In genomic region chrX:85481326-85481725, GRCm38 (mm10) we compare ENCODE assay signal across 13 mouse cellular contexts.
DNase-seq lines count a peak whose midpoint lies in the region; ATAC-seq lines count a peak whose summit lies in the region.
"Had no signal": no experiment of that assay in that cellular context is flagged by ENCODE, and none has a peak within 500 bp of the region (broad histone marks: within the 10 kb centered on the region; RNA-seq: fewer than 3 reads in every experiment).

No protein-coding gene starts in this region.

- no peaks in the 10 kb centered on the region for H3K9me3 ChIP-seq in hindbrain, embryonic 11.5 days (ENCODE audit: control insufficient read depth, low read length)
- H3K9me3 ChIP-seq in hindbrain, embryonic 16.5 days (ENCODE audit: control insufficient read depth, low read length) = no peaks in the 10 kb centered on the region
- no peaks in the 10 kb centered on the region for H3K9me3 ChIP-seq in midbrain, embryonic 13.5 days
- H3K9me3 ChIP-seq in midbrain, embryonic 15.5 days = no peaks in the 10 kb centered on the region
- H3K9me3 ChIP-seq: heart, embryonic 10.5 days; kidney, embryonic 15.5 days; limb, embryonic 13.5 days had no signal

- ATAC-seq in hindbrain, embryonic 11.5 days (ENCODE audit: low FRiP score) = no peak
- no peak for ATAC-seq in hindbrain, embryonic 16.5 days
- 0 out of 2 replicates have a peak, but pooled peaks have one; percentile 24 for ATAC-seq in midbrain, embryonic 13.5 days
- no peak for ATAC-seq in midbrain, embryonic 15.5 days (replicated peaks)
- ATAC-seq in megakaryocyte-erythroid progenitor cell, adult 5-6 weeks (replicated peaks; ENCODE audit: low FRiP score, low TSS enrichment, poor library complexity, severe bottlenecking) = no peak

- H3K4me2 ChIP-seq in hindbrain, embryonic 11.5 days (replicated peaks; ENCODE audit: low read depth, low read length) = no peak overlapping the region
- H3K4me2 ChIP-seq in hindbrain, embryonic 16.5 days (ENCODE audit: low read length) = no peak overlapping the region
- no peak overlapping the region for H3K4me2 ChIP-seq in midbrain, embryonic 13.5 days (replicated peaks)
- H3K4me2 ChIP-seq in midbrain, embryonic 15.5 days = no peak overlapping the region
- H3K4me2 ChIP-seq: kidney, embryonic 15.5 days; limb, embryonic 13.5 days had no signal

- H3K27me3 ChIP-seq in hindbrain, embryonic 11.5 days (ENCODE audit: control insufficient read depth, insufficient read depth, low read length) = no peaks in the 10 kb centered on the region
- no peaks in the 10 kb centered on the region for H3K27me3 ChIP-seq in hindbrain, embryonic 16.5 days (replicated peaks; ENCODE audit: control insufficient read depth, insufficient read depth, low read length)
- H3K27me3 ChIP-seq in midbrain, embryonic 13.5 days = no peaks in the 10 kb centered on the region
- no peaks in the 10 kb centered on the region for H3K27me3 ChIP-seq in midbrain, embryonic 15.5 days (replicated peaks)
- H3K27me3 ChIP-seq: kidney, embryonic 15.5 days; limb, embryonic 13.5 days had no signal

- DNase-seq in hindbrain, embryonic 11.5 days (ENCODE audit: low spot score) = peak; percentile 14
- DNase-seq in c-Kit-positive CD71-negative TER-119-negative erythroid progenitor cells, embryonic 14.5 days (ENCODE audit: low read depth) = peak; percentile 1
- peak; percentile 25 for DNase-seq in retina, postnatal 1 day
- no peak for DNase-seq in MN1 (ENCODE audit: low spot score)
- DNase-seq: right cerebral cortex, postnatal 14 days; thymus, adult 18-20 months had no signal

- no peak overlapping the region for H3K9ac ChIP-seq in hindbrain, embryonic 11.5 days (ENCODE audit: low read depth, low read length)
- H3K9ac ChIP-seq in hindbrain, embryonic 16.5 days (ENCODE audit: low read depth, low read length) = no peak overlapping the region
- no peak overlapping the region for H3K9ac ChIP-seq in midbrain, embryonic 13.5 days (replicated peaks)
- no peak overlapping the region for H3K9ac ChIP-seq in midbrain, embryonic 15.5 days
- H3K9ac ChIP-seq: kidney, embryonic 15.5 days; limb, embryonic 13.5 days had no signal

- 54% methylated on average over 5 of the region's 5 CpGs for WGBS in hindbrain, embryonic 11.5 days
- WGBS in hindbrain, embryonic 16.5 days = 45% methylated on average over 5 of the region's 5 CpGs
- WGBS in midbrain, embryonic 13.5 days = 55% methylated on average over 5 of the region's 5 CpGs
- WGBS in midbrain, embryonic 15.5 days = 53% methylated on average over 5 of the region's 5 CpGs

- H3K27ac ChIP-seq in hindbrain, embryonic 11.5 days (ENCODE audit: low read depth, low read length) = no peak overlapping the region
- no peak overlapping the region for H3K27ac ChIP-seq in hindbrain, embryonic 16.5 days (ENCODE audit: low read depth, low read length)
- no peak overlapping the region for H3K27ac ChIP-seq in midbrain, embryonic 13.5 days
- H3K27ac ChIP-seq in midbrain, embryonic 15.5 days = no peak overlapping the region
- H3K27ac ChIP-seq: heart, embryonic 10.5 days; kidney, embryonic 15.5 days; limb, embryonic 13.5 days had no signal

- H3K36me3 ChIP-seq in hindbrain, embryonic 11.5 days (ENCODE audit: control insufficient read depth, insufficient read depth, low read length) = no peaks in the 10 kb centered on the region
- H3K36me3 ChIP-seq in hindbrain, embryonic 16.5 days (ENCODE audit: control insufficient read depth, insufficient read depth, low read length) = no peaks in the 10 kb centered on the region
- H3K36me3 ChIP-seq in midbrain, embryonic 13.5 days = no peaks in the 10 kb centered on the region
- H3K36me3 ChIP-seq in midbrain, embryonic 15.5 days (replicated peaks) = no peaks in the 10 kb centered on the region
- H3K36me3 ChIP-seq: heart, embryonic 10.5 days; kidney, embryonic 15.5 days; limb, embryonic 13.5 days had no signal

- no peaks in the 10 kb centered on the region for H3K4me1 ChIP-seq in hindbrain, embryonic 11.5 days (replicated peaks; ENCODE audit: control insufficient read depth, insufficient read depth, low read length)
- H3K4me1 ChIP-seq in hindbrain, embryonic 16.5 days (ENCODE audit: control insufficient read depth, insufficient read depth, low read depth, low read length) = no peaks in the 10 kb centered on the region
- H3K4me1 ChIP-seq in midbrain, embryonic 13.5 days (replicated peaks) = no peaks in the 10 kb centered on the region
- no peaks in the 10 kb centered on the region for H3K4me1 ChIP-seq in midbrain, embryonic 15.5 days
- H3K4me1 ChIP-seq: heart, embryonic 10.5 days; kidney, embryonic 15.5 days; limb, embryonic 13.5 days had no signal

- no peak overlapping the region for H3K4me3 ChIP-seq in hindbrain, embryonic 11.5 days (ENCODE audit: low read depth, low read length)
- no peak overlapping the region for H3K4me3 ChIP-seq in hindbrain, embryonic 16.5 days (ENCODE audit: low read length)
- no peak overlapping the region for H3K4me3 ChIP-seq in midbrain, embryonic 13.5 days (replicated peaks)
- no peak overlapping the region for H3K4me3 ChIP-seq in midbrain, embryonic 15.5 days
- H3K4me3 ChIP-seq: heart, embryonic 10.5 days; kidney, embryonic 15.5 days; limb, embryonic 13.5 days had no signal
